Mouse (Mus musculus) frontal cortex, adult (tissue): ENCODE results near the gene Dll1.
A peak's percentile ranks its signal among the peaks of the same experiment; 100 is the strongest.

Source experiments
- ATAC-seq: cut with Nextera tagmentation; 2 replicates; pipeline ENCODE4 v1.9.2; 2017; ENCODE audit warnings: mild to moderate bottlenecking, moderate library complexity, mixed read lengths; ENCODE audit not compliant: low TSS enrichment

Gene Dll1

DNA sequence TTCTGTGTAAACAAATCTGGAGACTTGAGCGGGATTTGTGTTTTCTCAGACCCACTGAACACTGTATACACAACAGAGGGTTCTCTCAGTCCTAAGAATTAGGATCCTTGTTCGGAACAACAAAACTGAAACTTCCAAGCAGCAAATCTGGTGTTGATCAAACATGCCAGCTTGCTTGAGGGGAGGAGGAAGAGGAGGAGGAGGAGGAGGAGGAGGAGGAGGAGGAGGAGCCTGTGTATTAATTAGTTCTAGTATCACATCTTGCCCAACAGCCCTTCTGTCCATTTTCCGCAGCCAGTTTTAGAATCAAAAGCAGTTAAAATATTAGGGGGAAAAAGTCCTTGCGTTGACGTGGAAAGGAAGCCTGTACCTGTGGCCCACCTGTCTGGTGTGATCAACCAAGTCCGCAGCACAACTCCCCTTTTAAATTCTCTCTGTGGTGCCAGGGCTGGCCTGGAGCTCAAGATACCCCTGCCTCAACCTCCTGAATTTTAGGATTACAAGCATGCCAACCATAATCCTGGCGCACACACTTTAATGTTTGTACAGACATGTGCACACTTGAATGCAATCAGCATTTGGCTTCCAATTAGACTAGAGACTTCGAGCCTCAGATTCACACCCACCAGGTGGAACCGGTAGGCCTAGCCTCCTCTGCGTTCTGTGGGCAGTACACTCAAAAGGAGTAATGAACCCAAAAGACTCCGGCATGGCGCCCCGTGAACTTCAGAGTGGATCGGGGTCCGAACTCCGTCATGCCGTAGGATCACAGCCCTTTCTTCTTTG lies 3.3 kb upstream of the Dll1 start:
- no peak for ATAC-seq

DNA sequence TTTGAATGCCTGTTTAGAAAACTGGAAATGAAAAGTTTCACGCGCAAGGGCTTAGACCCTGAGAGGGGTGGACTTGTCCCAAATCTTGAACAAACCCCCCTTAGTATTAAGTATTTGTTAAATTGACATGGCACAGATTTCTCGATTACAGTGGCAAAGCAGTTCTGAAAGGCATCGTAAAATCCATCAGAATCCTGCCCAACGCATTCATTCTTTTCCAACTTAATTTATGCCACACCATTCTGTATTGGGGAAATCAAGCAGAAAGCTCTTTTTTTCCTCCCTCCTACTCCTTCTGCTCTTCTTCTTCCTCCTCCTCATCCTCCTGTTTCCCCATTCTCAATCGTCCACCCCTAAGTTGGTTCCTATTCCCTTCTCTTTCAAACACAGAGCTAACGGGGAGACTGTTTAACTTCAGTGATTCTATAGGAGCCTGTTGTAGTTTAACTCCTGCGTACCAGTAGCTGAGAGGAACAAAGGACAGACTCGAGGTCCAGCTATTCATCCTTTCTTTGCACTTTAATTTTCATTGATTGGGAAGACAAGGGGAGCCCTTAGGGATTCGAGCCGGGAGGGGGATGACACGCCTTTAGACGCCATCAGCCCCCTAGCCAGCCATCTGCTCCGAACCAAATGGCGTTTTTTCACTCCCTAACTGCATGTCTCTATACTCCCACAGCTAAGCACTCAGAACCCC lies 1.9 kb upstream of the Dll1 start:
- no peak for ATAC-seq

DNA sequence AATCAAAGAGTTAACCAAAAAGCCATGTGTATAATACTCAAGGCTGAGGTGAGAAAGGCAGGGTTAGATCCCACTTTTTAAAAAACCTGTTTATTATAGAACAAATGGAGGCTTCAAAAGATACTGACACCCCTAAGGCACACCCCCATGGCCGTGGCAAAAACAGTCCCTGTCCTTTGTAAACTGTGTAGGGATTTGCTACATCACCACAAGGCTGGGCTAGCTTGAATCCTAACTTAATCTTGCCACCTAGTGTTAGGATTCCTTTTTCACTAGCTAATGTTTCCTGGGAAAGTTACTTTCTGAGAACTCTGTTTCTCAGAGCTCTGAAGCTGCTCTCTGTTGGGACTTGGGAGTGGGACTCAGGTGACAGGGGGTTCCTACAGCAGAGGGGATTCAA lies 1.2 kb upstream of the Dll1 start:
- peak; percentile 60 for ATAC-seq

DNA sequence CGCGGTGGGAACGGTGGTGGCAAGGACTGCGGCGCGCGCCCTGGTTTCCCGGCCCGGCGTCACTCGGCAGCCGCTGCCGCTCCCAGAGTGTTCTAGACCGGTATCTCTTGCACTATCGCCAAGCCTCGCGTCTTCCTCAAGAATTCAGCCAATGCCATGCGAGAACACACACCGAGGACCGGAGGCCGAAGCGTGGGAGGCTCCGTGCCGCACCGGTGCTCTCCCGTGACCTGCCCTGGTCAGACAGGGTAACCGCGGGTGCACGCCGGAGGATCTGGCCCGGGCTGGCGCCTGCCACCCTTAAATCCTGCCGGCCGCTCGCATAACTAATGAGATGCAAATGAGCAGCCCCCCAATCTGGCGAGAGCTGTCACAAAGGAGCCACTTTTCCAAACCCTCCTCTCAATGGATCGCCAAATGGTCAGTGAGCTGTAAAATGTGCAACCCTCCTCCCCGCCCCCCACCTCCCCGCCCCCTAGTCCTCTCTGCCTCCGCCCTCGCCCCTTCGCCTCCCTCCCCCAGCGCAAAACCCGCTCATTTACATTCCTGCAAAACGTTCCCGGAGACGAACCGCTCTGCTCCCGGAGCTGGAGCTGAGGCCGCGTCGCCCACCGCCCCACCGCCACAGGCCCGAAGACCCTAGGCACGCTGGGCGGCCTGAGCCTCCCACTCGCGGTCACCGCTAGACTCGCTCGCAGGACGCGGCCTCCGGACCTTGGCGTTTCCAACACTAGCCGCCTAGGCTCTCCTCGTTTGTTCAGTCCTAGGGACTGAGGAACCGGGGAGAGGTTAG lies 775 bp downstream of the Dll1 start:
- no peak; the same call in 1 of the 2 replicates for ATAC-seq

- no peak for ATAC-seq
Measured at GRCm38 (mm10) chr17:15375224-15375623, 1.4 kb downstream of the Dll1 start.

- no peak for ATAC-seq
Measured at GRCm38 (mm10) chr17:15374321-15375141, 2.1 kb downstream of the Dll1 start.

DNA sequence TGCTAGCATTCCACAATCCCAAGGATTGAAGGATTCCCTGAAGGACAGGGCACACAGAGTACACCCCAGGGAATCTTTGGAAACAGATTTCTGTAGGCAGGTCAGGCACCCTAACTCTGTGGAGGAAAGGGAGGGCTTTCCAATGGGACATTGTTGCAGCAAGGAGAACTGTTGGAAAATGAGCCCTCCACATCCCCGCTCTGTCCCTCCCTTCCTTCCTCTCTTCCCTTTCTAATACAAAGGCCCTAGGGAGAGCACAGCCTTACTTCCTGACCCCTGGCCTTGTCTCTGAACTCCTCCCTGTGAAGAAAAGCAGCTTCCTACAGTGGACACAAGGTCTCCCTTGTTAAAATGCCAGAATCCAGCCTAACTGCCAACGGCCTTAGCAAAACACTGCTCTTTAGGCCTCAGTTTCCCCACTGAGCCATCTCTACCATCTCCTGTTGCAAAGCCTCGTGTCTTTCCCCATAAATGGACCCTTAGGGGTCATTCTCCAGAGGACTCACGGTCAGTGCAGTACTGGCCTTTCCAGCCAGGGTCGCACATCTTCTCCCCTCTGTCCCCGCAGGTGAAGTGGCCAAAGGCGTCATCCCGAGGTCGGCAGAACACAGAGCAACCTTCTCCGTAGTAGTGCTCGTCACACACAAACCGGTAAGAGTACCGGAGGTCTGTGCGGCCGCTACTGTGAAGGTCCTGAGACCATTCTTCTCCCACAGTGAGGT lies 3.6 kb downstream of the Dll1 start:
- ATAC-seq: no peak

DNA sequence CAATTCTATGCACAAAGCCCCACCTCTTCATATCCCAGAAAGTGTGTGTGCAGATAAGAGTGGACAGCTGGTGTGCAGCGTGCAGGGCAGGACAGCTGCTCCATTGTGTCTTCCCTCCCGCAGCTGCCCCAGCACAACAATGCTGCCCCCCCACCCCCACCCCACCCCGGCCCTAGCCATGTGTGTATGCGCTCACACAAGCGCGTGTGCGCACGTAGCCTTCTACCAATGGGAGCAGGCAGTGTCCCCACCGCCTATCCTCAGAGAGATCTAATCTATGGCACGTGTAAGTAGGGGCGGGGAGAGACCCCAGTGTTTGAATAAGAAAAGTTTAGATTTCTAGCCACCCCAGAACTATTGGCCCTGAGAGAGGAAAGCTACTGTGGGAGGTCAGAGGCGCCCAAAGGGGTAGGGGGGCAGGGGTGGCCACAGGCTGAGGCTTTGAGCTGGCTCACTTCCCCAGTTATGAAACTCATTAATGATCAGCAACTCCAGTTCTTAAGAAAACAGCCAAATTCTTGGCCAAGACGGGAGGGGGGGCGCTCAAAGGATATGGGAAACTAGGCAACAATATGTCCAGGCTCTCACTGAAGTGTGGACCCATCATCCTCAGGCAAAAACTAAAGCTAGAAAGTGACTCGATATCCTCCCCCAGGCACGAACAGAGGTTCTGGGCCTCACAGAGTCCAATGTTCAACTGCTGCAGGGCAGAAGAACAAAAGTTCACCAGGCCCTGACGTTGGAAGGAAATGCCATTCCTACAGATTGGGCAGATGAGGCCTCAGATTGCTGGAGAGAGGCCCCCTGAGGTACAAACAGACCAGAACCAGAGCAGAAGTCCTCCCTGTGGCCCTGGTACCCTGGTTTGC lies 4.5 kb downstream of the Dll1 start:
- no peak for ATAC-seq

DNA sequence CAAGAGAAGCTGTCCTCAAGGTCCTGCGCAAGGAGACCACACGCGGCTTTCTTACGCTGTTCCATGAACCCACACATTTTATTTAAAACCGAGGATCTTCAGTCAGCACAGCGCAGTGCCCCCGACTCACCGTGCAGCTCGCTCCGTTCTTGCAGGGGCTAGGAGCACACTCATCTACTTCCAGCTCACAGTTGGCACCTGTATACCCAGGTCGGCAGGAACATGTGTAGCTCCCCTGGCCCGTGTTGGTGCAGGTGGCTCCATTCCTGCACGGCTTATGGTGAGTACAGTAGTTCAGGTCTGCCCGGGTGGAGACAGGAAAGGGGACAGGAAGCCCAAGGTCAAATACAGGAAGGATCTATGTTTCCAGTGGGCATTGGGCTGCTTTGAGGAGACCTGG lies 6.3 kb downstream of the Dll1 start:
- ATAC-seq: no peak

DNA sequence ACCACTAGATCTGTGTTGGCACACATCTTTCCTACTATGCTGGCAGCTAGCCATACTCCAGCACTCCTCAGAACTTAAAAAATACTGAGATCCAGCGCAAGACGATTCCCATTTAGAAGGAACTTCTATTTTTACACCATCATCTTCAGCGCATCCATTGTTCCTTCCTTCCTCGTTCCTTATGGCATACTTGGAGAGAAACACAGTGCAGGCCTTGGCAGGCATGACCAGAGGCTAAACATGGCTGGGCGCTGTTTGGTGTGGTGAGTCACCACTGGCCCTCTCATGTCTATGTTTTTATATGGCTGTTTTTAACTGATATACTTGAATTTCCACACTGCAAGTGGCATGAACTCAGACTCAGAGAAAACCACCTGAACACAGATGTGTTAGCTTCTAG lies 11.0 kb downstream of the Dll1 start:
- ATAC-seq: peak; percentile 87

GRCm38 (mm10) chr17:15363656-15364055 lies 13.0 kb downstream of the Dll1 start:
- ATAC-seq: no peak

DNA sequence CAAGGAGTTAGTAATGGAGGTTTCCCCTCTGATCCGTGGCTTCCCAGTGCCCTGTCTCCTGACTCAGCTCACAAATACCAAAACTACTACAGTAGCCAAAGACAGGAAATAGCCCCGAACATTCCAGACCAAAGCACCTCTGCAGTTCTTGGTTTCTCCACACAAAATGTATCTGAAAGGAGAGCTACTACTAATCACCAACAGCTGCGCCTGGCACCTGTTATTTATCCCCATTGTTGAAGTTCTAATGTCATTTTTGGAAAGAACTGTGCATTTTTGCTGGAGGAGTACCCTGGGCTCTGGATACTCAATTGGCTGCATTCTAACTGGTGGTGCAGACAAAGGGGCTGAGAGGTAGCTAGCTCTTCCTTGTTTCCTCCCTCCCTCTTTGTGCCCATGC lies 19.6 kb downstream of the Dll1 start:
- no peak for ATAC-seq

GRCm38 (mm10) chr17:15356526-15356925 lies 20.1 kb downstream of the Dll1 start:
- no peak for ATAC-seq

- no peak for ATAC-seq
Measured at GRCm38 (mm10) chr17:15355072-15355471, 21.6 kb downstream of the Dll1 start.

DNA sequence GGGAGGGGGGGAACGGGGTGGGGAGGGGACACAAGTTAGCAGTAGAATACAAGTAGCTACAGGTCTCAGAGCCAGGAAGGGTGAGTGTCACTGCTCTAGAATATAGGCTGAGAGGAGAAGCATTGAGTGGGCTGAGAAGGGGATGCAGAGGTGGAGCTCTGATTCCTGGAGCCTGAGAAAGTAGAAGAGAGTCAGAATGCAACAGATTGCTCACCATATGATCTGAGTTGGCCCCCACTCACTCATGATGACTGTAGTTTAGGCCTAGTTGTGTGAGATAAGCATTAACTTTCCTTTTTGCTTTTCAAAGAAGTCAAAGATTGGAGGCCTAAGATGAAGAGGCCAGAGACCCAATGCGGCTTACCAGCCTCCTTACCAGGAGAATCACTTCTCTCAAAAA lies 22.7 kb downstream of the Dll1 start:
- 0 out of 2 replicates have a peak, but pooled peaks have one; percentile 42 for ATAC-seq

DNA sequence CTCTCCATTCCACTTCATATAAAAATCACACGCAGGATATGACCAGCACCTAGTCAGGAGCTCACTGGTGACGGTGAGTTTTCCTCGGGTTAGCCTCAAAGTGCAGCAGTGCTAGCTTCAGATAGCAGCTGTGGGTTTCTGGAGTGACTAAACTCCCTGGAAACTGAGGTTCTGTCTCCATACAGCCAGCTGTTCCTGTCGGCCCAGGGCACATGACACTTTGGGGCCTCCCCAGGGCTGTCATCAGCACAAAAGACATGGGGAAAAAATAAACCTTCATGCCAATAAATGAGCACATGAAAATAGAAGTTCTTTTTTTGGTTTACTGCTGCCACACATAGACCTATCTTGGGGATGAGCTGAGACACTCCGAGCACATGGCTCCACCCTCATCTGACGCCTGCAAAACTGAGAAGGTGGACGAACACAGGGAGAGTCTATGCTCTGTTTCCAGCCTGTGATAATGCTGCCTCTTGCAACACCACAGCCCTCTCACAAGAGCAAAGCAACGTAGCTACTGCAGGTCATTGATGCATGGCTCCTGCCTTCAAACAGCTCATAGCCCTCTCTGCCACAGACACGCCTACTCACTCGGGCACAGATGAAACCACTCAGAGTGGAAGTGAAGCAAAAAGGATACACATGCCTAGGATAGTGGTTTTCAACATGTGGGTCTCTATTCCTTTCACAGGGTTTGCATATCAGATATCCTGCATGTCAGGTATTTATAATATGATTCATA lies 23.6 kb downstream of the Dll1 start:
- peak; percentile 95 for ATAC-seq

GRCm38 (mm10) chr17:15350152-15350551 lies 26.5 kb downstream of the Dll1 start:
- no peak for ATAC-seq

DNA sequence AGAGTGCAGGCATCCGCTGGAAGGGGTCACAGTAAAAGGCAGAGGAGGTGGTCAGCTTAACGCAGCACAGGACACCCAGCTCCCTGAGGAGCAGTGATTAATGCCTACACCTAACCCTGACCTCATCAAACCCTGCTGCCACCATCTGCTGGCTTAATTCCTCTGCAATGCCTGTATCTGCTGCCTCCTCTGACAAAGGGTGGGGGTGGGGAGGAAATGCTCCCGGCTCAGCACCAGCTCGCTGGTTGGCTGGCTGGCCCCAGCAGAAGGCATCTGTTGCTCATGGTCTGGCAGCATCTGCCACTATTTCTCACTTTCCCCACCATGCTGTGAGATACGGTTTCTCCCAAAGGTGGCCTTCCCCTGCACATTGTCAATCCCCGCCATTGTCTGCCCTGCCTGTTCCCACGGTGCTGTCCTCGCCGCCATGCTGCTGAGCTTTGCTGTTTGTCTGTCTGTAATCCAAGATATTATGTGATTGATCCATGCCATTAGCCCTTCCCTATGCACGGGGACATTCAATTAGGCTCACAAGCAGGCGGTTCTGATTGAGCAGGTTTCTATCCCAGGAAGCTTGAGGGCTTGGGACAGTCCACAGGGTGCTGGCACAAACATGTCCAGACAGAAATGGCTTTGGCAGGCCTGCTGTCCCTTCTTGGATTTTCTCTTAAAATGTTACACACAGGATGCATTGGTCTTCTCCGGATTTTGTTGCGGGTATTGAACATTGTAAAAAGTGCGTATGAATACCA lies 33.4 kb downstream of the Dll1 start:
- ATAC-seq: no peak

DNA sequence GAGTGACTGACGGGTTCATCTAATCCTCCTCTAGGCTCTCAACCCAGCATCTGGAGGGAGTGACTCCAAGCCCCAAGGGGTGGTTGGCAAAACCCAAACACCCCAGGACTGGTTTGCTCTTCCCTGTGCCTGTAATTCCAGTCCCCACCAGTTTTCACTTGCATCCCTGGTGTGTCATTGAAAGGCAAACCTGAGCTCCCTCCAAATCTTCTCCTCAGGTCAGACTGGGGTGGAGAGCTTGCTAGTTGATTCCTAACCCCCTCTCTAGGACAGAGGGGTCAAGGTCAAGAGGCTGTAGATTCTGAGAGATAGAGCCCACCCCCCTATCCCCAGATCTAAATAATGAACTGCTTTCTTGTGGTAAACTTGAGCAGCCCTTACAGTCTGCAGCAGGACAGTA lies 38.8 kb downstream of the Dll1 start:
- ATAC-seq: no peak
